Mouse (Mus musculus): ENCODE measurements around the gene Mvb12b.

Mvb12b gene

GRCm38 (mm10) chr2:33783419-33783818 lies 104.3 kb downstream of the Mvb12b start:
- DNase-seq (ENCODE audit: low spot score in 2 of 2), result peak; percentile 35 to 42

GRCm38 (mm10) chr2:33781655-33782400 lies 105.9 kb downstream of the Mvb12b start:
- DNase-seq (ENCODE audit: low spot score in 2 of 2), result no peak

DNA sequence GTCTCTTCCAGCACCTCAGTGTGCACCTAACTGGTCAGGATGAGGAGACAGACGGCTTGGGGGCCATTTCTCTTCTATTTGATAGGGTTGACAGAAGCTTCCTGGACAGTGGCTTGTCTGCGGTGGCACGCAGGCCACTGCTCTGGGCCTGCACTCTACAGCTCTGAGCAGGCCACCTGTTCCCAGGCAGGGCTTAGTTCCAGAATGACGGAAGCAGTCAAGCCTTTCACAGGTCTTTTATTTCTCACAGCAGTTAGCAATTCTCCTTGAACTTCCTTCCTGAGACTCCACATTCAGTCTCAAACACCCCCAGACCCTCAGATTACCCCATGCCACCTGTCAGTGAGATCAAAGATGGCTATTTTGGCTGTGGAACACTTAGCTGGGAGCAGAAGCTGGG lies 109.3 kb downstream of the Mvb12b start:
- no peak for DNase-seq (ENCODE audit: low spot score in 2 of 2)

GRCm38 (mm10) chr2:33777051-33777450 lies 110.7 kb downstream of the Mvb12b start:
- DNase-seq (ENCODE audit: low spot score in 2 of 2), result no peak

DNA sequence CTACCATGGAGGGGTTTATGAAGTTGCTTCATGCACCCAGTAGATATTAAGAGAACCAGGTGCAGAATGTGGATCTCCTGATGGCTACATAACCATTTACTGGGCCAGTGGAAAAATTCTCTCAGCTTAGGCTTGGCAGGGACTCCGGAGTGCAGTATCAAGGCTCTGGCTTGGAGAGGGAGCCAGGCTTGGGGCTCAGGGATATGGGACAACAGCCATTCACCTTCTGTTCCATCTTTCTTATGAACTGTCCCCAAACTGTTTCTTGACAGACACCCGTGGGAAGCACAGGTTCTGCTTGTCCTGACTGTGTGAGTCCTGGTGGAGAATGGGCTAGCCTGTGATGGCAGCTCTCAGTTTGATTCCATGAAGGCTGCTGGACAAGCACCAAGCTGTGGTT lies 112.9 kb downstream of the Mvb12b start:
- DNase-seq (ENCODE audit: low spot score in 2 of 2), result no peak

- no peak for DNase-seq (ENCODE audit: low spot score in 2 of 2)
Measured at GRCm38 (mm10) chr2:33774106-33774505, 113.6 kb downstream of the Mvb12b start.

GRCm38 (mm10) chr2:33772439-33772838 lies 115.3 kb downstream of the Mvb12b start:
- DNase-seq (ENCODE audit: low spot score in 2 of 2), result peak in 1 of 2 experiments; percentile 30

DNA sequence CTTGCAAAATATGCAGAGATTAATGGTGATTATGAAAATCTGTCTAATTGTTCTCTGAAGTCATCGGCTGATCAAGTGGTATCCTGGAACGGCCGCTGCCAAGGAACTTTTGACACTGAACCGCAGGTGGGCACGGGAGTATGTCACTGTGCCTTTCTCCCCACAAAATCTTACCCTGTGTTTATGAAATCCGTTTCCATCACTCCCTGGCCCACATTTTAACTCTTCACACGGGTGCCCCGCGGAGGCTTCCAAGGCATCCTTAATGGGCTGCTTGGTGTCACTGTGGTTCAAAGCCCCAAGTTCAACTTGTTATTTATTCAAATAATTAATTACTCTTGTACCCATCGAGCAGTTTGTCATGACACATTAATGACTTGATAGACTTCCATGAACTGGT lies 116.4 kb downstream of the Mvb12b start:
- DNase-seq (ENCODE audit: low spot score in 2 of 2), result no peak

GRCm38 (mm10) chr2:33770526-33771130 lies 117.1 kb downstream of the Mvb12b start:
- no peak for DNase-seq (ENCODE audit: low spot score in 2 of 2)

GRCm38 (mm10) chr2:33764476-33764875 lies 123.3 kb downstream of the Mvb12b start:
- no peak for DNase-seq (ENCODE audit: low spot score in 2 of 2)

DNA sequence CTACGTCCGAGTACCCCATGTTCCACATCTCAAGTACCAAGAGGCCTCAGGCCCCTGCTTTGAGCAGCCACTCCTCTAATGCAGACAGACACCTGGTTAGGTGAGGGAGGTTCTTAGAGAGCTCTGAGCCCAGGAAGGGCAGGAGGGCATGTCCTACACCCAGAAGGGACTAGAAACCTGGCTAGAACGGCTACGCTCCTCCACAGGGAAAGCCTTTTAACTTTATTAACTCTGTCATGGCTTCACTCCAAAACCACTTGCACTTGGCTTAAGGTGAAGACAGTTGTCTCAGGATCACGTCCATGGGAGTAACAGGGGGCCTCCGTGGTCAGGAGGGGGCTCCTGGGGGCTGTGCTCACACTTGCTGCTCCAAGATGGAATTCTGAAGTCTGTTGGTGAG lies 125.5 kb downstream of the Mvb12b start:
- DNase-seq (ENCODE audit: low spot score in 2 of 2), result no peak

GRCm38 (mm10) chr2:33760571-33760991 lies 127.2 kb downstream of the Mvb12b start:
- no peak for DNase-seq (ENCODE audit: low spot score in 2 of 2)

DNA sequence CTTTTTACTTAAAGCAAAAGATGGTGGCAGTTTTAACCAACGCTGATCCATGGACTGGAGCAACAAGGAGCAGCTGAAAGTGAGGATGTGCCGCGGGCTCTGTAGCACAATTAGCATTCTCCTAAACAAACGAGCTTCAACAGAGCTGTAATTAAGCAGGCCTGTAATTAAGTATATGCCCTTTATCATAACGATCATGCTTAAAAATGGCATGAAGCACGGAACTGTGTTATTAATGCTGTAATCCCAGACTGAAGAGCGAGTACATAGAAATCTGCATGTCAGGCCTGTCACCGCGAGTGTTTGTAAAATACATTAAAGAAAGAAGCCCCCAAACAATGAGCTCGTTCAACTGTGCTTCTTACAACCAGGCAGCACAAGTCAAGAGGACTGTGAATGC lies 128.3 kb downstream of the Mvb12b start:
- DNase-seq (ENCODE audit: low spot score in 2 of 2), result no peak

- DNase-seq (ENCODE audit: low spot score in 2 of 2), result peak; percentile 18 to 56
Measured at GRCm38 (mm10) chr2:33755633-33756020, 132.1 kb downstream of the Mvb12b start.

DNA sequence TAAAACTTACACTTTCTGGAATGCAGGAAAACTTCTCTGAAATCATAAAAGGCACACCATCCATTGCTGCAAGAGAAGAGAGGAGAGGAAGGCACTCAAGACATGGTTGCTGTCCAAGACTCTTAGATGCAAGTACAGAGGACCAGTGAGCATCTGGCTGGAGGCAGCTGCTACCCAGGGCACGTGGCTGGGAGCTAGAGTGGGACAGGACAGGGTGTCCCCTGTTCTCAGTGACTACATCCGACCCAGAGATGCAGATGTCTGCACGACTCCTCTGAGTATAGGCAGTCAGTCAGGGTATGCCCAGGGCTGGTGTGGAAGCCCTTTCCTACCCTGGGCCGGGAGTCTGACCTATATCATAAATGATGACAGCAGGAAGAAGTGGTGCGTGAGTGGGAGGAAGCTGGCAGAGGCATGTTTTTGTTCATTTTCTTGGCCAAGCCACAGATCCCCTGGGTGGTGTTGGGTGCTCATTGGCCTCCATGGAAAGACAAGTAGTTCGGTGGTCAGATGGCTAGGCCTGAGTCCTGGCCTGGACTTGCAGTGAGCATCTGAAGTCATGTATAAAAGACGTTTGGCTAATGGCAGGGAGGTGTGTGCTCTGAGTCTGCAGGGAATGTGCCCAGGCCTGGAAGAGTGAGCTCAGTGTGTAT lies 132.6 kb downstream of the Mvb12b start:
- peak; percentile 42 to 44 for DNase-seq (ENCODE audit: low spot score in 2 of 2)

DNA sequence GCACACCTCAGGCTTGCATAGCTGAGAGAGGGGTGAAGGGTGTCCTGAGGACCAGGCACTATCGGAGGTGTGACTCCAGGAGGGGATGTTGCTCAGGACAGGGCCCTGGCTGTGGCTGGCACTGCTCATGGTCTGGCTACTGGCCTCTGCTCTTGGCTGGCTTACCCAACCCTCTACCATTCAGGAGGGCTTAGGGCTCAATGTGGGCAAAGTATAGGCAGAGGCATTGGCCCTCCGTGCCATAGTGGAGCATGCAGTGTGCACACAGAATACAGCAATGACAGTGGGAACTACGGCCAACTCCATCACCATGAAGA lies 133.5 kb downstream of the Mvb12b start:
- DNase-seq (ENCODE audit: low spot score in 2 of 2), result no peak

DNA sequence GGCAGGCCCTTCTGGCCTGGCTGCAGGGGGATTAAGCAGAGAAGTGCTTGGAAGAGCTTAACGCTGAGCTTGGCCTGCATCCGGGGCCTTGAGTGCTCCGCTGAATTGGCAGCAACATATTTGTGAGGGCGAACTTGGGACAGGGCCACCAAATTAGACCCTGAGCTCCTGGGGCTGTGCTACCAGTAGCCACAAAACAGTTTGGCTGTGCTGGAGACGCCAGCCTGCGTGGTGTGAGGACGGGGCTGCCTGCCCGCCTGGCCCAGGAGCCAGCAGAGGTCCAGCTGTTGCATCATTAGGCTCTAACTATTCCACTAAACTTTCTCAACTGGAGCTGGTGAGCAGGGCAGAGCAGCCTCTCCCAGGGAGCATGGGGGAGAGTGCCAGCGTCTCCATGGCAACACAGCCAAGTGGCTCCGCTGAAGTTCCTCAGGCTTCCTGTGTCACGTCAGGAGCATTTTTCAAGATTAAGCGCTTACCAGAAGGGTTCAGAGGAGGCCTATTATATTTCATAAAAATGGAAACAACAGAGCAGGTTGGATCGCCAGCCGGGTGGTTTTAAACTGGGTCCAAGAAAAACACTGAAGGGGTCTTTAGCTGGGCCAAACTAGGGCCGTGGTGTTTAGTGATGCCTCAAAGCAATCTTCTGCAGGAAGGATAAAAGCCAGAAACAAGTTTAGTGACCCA lies 134.0 kb downstream of the Mvb12b start:
- DNase-seq (ENCODE audit: low spot score in 2 of 2), result peak; percentile 85 to 88

- DNase-seq (ENCODE audit: low spot score in 2 of 2), result no peak
Measured at GRCm38 (mm10) chr2:33750611-33751010, 137.1 kb downstream of the Mvb12b start.

DNA sequence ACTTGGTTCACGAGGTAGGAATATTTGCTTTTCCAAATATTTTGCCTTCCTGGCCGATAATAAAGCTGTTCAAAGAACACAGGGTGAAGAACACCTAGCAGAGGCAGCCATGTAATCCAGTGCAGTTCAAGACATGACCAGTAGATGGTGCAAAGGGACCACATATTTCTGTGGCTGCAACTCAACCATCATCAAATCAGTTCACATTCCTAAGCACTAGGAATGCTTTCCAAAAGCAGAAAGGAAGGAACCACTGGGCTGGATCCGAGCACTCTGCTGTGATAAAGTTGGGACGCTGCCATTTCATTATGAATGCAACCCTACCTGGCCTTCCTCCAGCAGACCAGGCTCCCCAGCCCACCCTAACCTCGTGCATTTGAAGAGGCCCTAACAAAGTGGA lies 141.3 kb downstream of the Mvb12b start:
- peak; percentile 74 to 84 for DNase-seq (ENCODE audit: low spot score in 2 of 2)

DNA sequence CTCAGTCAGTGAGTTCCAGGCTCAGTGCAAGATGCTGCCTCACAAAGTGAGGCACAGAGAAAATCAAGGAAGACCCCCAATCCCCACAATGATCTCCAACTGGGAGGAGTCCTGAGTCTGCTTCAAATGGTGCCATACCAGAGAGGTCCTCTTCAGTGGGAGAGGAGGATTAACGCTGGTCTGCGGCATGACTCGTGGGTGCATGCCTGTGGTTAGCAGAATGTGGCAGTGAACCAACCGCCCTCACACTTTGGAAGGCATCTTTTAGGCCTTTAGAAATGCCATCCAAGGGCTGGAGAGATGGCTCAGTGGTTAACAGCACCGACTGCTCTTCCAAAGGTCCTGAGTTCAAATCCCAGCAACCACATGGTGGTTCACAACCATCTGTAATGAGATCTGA lies 142.0 kb downstream of the Mvb12b start:
- DNase-seq (ENCODE audit: low spot score in 2 of 2), result no peak

DNA sequence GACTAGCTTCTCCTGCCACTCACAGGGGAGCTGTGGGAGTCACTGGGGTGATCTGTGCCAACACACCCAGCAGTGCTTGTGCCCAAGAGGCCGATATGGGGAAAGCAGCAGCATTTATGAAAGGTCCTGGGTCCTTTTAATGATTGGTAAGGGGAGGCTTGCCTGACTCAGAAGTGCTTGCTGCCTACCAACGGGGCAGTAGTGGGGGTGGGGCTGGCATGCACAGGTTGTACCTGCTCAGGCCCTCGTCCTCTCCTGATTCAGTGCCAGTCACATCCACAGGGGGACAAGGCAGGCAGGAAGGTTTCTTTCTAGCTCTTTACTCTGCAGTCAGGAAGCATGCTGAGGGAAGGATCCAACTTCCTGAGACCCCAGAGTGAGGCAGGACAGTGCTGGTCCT lies 150.6 kb downstream of the Mvb12b start:
- no peak for DNase-seq (ENCODE audit: low spot score in 2 of 2)

DNA sequence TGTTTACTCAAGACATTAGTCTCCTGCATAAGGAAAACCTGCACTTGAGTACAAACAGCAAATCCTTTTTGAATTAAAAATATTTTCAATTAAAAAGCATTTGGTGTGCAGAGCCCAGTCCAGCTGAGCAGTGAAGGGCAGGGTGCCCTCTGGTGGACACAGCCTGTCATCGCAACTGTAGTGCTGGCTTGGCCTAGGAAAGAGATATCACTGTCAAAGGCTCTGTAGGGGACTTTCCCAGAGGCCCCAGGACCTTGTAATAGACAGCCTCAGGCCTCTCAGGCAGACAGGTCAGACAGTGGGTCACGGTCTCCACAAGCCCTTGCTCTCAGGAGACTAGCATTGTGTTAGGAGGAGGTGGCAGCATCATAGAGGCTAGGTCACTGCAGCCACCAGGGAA lies 151.0 kb downstream of the Mvb12b start:
- DNase-seq (ENCODE audit: low spot score in 2 of 2), result peak; percentile 24 to 47
